Mouse (Mus musculus): Measurements from ENCODE around the gene Plxnb2. TPM values are rescaled to one million over a fixed set of nuclear protein-coding genes. Genes with fewer than 3 reads are reported as not detected.

Plxnb2 gene
- total RNA-seq, 1 experiment, result 116 TPM

DNA sequence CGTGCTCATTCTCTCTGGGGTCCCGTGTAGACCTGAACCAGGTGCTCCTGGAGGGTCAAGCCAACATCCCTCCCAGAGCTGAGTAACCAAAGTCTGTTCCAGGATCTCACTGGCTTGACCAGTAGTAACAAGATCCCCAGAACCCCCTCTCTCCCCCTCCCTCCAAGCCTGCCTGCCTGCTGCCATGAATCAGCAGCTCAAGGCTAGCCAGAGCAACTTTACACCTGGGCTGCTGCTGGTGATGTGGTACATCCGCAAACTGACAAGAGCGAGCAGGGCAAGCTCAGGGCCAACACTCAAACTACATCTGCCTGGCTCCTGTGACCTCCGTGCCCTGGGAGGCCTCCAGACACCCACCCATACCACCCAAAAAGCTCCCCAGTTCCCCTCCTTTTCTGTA lies 39.1 kb downstream of the Plxnb2 start:
- H3K9me3 ChIP-seq (ENCODE audit: control insufficient read depth, insufficient read depth, low read depth, low read length), result no peaks in the 10 kb centered on the region
- TF ChIP-seq CHD2 (IDR thresholded peaks at IDR 0.05; ENCODE audit: low read depth, low read length), result no peak
- no peak for TF ChIP-seq ZC3H11A (IDR thresholded peaks at IDR 0.05; ENCODE audit: borderline replicate concordance, low read depth, low read length)
- no peak for TF ChIP-seq HCFC1 (IDR thresholded peaks at IDR 0.05; ENCODE audit: borderline replicate concordance, insufficient read depth, low read length)
- TF ChIP-seq ZNF384 (IDR thresholded peaks at IDR 0.05; ENCODE audit: low read depth, low read length), result no peak
- no peak for TF ChIP-seq MAFK (IDR thresholded peaks at IDR 0.05; ENCODE audit: insufficient read depth, low read depth, low read length)
- H3K4me3 ChIP-seq (ENCODE audit: insufficient read depth in 1 of 2, low read depth in 1 of 2, low read length in 2 of 2, poor library complexity in 1 of 2, severe bottlenecking in 1 of 2), result no peak overlapping the region; a peak in 2 of 4 replicates
- H3K9ac ChIP-seq (ENCODE audit: insufficient read depth, low read depth, low read length, poor library complexity, severe bottlenecking), result peak overlapping the region; percentile 14; the same call in 1 of the 2 replicates
- in situ Hi-C loops (cut with MboI; ENCODE audit: low sequenced_read_pairs in 2 of 2, unreplicated experiment in 2 of 2), result no loop called here
- no peak overlapping the region for H3K27ac ChIP-seq (ENCODE audit: insufficient read depth, low read depth, low read length, poor library complexity, severe bottlenecking)
- DNase-seq (ENCODE audit: low read depth, low spot score), result no peak
- peaks cover 4% of the 10 kb centered on the region; the same call in 1 of the 2 replicates for H3K36me3 ChIP-seq (ENCODE audit: control insufficient read depth, insufficient read depth, low read length, poor library complexity, severe bottlenecking)
- H3K4me1 ChIP-seq (ENCODE audit: control insufficient read depth in 2 of 2, insufficient read depth in 2 of 2, low read length in 2 of 2, poor library complexity in 1 of 2), result peaks cover 0 to 17% of the 10 kb centered on the region in 2 experiments; a peak in 1 of 4 replicates

GRCm38 (mm10) chr15:89140659-89141252 lies 39.8 kb downstream of the Plxnb2 start, which contains the start of gene Mapk12:
Gene Mapk12, minus strand, starts transcription at chr15:89140703.
- Histone ChIP-seq H3K36me3 (ENCODE audit: control insufficient read depth, insufficient read depth, low read length, poor library complexity, severe bottlenecking) (peaks cover 4% of the 10 kb centered on the region; the same call in 1 of the 2 replicates), H3K9me3 (ENCODE audit: control insufficient read depth, insufficient read depth, low read depth, low read length) (no peaks in the 10 kb centered on the region), H3K9ac (ENCODE audit: insufficient read depth, low read depth, low read length, poor library complexity, severe bottlenecking) (peak within 1 kb of the TSS; percentile 84), H3K27ac (ENCODE audit: insufficient read depth, low read depth, low read length, poor library complexity, severe bottlenecking) (no peak within 1 kb of the TSS), H3K4me1 (ENCODE audit: control insufficient read depth in 2 of 2, insufficient read depth in 2 of 2, low read length in 2 of 2, poor library complexity in 1 of 2) (peaks cover 0 to 12% of the 10 kb centered on the region in 2 experiments; a peak in 1 of 4 replicates), H3K4me3 (ENCODE audit: insufficient read depth in 1 of 2, low read depth in 1 of 2, low read length in 2 of 2, poor library complexity in 1 of 2, severe bottlenecking in 1 of 2) (peak within 1 kb of the TSS; percentile 69 to 88)
- TF ChIP-seq CHD2 (IDR thresholded peaks at IDR 0.05; ENCODE audit: low read depth, low read length), result no peak
- in situ Hi-C loops (cut with MboI; ENCODE audit: low sequenced_read_pairs in 2 of 2, unreplicated experiment in 2 of 2), result no loop called here
- DNase-seq (ENCODE audit: low read depth, low spot score), result peak; percentile 56

DNA sequence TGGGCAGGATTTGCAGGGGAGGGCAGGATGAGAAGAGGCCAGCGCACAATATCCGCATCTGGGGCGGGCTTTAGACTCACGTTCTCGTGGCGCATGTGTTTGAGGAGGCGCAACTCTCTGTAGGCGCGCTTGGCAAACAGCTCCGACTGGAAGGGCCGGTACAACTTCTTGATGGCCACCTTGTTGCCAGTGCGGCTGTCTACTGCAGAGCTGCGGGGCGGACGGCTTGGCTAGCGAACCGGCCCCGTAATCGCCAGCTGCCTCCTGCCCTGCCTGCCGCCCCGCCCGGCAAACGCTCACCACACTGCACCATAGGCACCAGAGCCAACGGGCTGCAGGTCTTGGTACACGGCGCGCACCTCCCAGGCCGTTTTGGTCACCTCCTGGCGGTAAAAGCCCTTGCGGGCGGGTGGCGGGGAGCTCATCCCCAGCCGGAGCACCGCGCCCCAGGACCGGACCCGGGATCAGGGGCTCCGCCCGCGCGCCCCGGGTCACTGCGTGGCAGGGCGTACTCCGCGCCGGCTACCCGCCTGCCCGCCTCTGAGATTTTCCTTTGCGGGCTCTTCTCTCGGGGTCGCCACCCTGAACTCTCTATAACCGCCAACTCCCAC lies 40.4 kb downstream of the Plxnb2 start:
- DNase-seq (ENCODE audit: low read depth, low spot score), result no peak
- no peaks in the 10 kb centered on the region for H3K9me3 ChIP-seq (ENCODE audit: control insufficient read depth, insufficient read depth, low read depth, low read length)
- peak overlapping the region; percentile 69 to 88 for H3K4me3 ChIP-seq (ENCODE audit: insufficient read depth in 1 of 2, low read depth in 1 of 2, low read length in 2 of 2, poor library complexity in 1 of 2, severe bottlenecking in 1 of 2)
- TF ChIP-seq HCFC1 (IDR thresholded peaks at IDR 0.05; ENCODE audit: borderline replicate concordance, insufficient read depth, low read length), result no peak
- TF ChIP-seq ZNF384 (IDR thresholded peaks at IDR 0.05; ENCODE audit: low read depth, low read length), result no peak
- no peak for TF ChIP-seq CHD2 (IDR thresholded peaks at IDR 0.05; ENCODE audit: low read depth, low read length)
- TF ChIP-seq MAFK (IDR thresholded peaks at IDR 0.05; ENCODE audit: insufficient read depth, low read depth, low read length), result no peak
- TF ChIP-seq ZC3H11A (IDR thresholded peaks at IDR 0.05; ENCODE audit: borderline replicate concordance, low read depth, low read length), result no peak
- peaks cover 4% of the 10 kb centered on the region; the same call in 1 of the 2 replicates for H3K36me3 ChIP-seq (ENCODE audit: control insufficient read depth, insufficient read depth, low read length, poor library complexity, severe bottlenecking)
- H3K27ac ChIP-seq (ENCODE audit: insufficient read depth, low read depth, low read length, poor library complexity, severe bottlenecking), result no peak overlapping the region
- H3K4me1 ChIP-seq (ENCODE audit: control insufficient read depth in 2 of 2, insufficient read depth in 2 of 2, low read length in 2 of 2, poor library complexity in 1 of 2), result peaks cover 0 to 11% of the 10 kb centered on the region in 2 experiments; a peak in 1 of 4 replicates
- in situ Hi-C loops (cut with MboI; ENCODE audit: low sequenced_read_pairs in 2 of 2, unreplicated experiment in 2 of 2), result no loop called here
- H3K9ac ChIP-seq (ENCODE audit: insufficient read depth, low read depth, low read length, poor library complexity, severe bottlenecking), result peak overlapping the region; percentile 84

- Histone ChIP-seq H3K9ac (ENCODE audit: insufficient read depth, low read depth, low read length, poor library complexity, severe bottlenecking) (no peak overlapping the region), H3K36me3 (ENCODE audit: control insufficient read depth, insufficient read depth, low read length, poor library complexity, severe bottlenecking) (no peaks in the 10 kb centered on the region; the same call in 1 of the 2 replicates), H3K4me1 (ENCODE audit: control insufficient read depth in 2 of 2, insufficient read depth in 2 of 2, low read length in 2 of 2, poor library complexity in 1 of 2) (peaks cover 0 to 11% of the 10 kb centered on the region in 2 experiments; a peak in 1 of 4 replicates), H3K9me3 (ENCODE audit: control insufficient read depth, insufficient read depth, low read depth, low read length) (no peaks in the 10 kb centered on the region), H3K27ac (ENCODE audit: insufficient read depth, low read depth, low read length, poor library complexity, severe bottlenecking) (no peak overlapping the region), H3K4me3 (ENCODE audit: insufficient read depth in 1 of 2, low read depth in 1 of 2, low read length in 2 of 2, poor library complexity in 1 of 2, severe bottlenecking in 1 of 2) (no peak overlapping the region)
- DNase-seq (ENCODE audit: low read depth, low spot score), result no peak
- in situ Hi-C loops (cut with MboI; ENCODE audit: low sequenced_read_pairs in 2 of 2, unreplicated experiment in 2 of 2), result no loop called here
- no peak for TF ChIP-seq ZC3H11A (IDR thresholded peaks at IDR 0.05; ENCODE audit: borderline replicate concordance, low read depth, low read length)
Measured at GRCm38 (mm10) chr15:89138531-89138930, 42.1 kb downstream of the Plxnb2 start.

Measured in ES-E14 (cell line).